Mouse (Mus musculus) E14TG2a.4 (cell line): ENCODE measurements at regions not wholly inside any gene's neighbourhood (a gene's known extent, or its start where the extent isn't known, plus 50 kb on each side); places are given as distances from the start of the nearest gene placed in this dataset.

Experiments used
- H3K27me3 ChIP-seq: 2 replicates; pipeline ENCODE4 v1.6.1; 2014; ENCODE audit warnings: low read length, control low read depth; ENCODE audit not compliant: insufficient read depth
- H3K36me3 ChIP-seq: 2 replicates; pipeline ENCODE4 v1.6.1; 2014; ENCODE audit warnings: low read length, control low read depth; ENCODE audit not compliant: insufficient read depth
- H3K4me1 ChIP-seq: replicated peaks from 2 replicates; pipeline ENCODE4 v1.6.1; 2014; ENCODE audit warnings: low read depth, low read length, control low read depth
- H3K4me3 ChIP-seq: replicated peaks from 2 replicates; pipeline ENCODE4 v1.5.1; 2014; ENCODE audit warnings: mild to moderate bottlenecking, low read length
- H3K9me3 ChIP-seq: 2 replicates; pipeline ENCODE4 v1.6.1; 2014; ENCODE audit warnings: low read length, control low read depth
- CTCF ChIP-seq: conservative IDR thresholded peaks from 2 replicates; pipeline ENCODE4 v1.5.1; 2014; ENCODE audit warnings: low read length
- NANOG ChIP-seq: IDR thresholded peaks from 2 replicates; pipeline ENCODE4 v1.6.1; 2014; ENCODE audit warnings: borderline replicate concordance, low read length, mixed read lengths
- POU5F1 ChIP-seq: IDR thresholded peaks from 2 replicates; pipeline ENCODE4 v1.6.1; 2014; ENCODE audit warnings: low read length, borderline replicate concordance

GRCm38 (mm10) chr3:57923061-57923460 is 75.2 kb upstream of the Pfn2 start:
- Histone ChIP-seq H3K36me3 (no peaks in the 10 kb centered on the region), H3K9me3 (no peaks in the 10 kb centered on the region), H3K4me1 (no peaks in the 10 kb centered on the region), H3K27me3 (no peaks in the 10 kb centered on the region), H3K4me3 (no peak overlapping the region)
- TF ChIP-seq NANOG (no peak), CTCF (no peak), POU5F1 (no peak)

GRCm38 (mm10) chr3:57932657-57933539 is 85.0 kb upstream of the Pfn2 start:
- no peaks in the 10 kb centered on the region for H3K9me3 ChIP-seq
- no peaks in the 10 kb centered on the region for H3K4me1 ChIP-seq
- H3K4me3 ChIP-seq: no peak overlapping the region
- H3K27me3 ChIP-seq: no peaks in the 10 kb centered on the region
- no peaks in the 10 kb centered on the region for H3K36me3 ChIP-seq
- TF ChIP-seq CTCF: no peak
- no peak for TF ChIP-seq POU5F1
- TF ChIP-seq NANOG: no peak

- Histone ChIP-seq H3K36me3 (no peaks in the 10 kb centered on the region), H3K4me3 (no peak overlapping the region), H3K27me3 (no peaks in the 10 kb centered on the region), H3K4me1 (no peaks in the 10 kb centered on the region), H3K9me3 (no peaks in the 10 kb centered on the region)
- no peak for TF ChIP-seq CTCF
Measured at GRCm38 (mm10) chr3:57935042-57935610, 87.2 kb upstream of the Pfn2 start.

GRCm38 (mm10) chr3:57940504-57941381 is 92.9 kb upstream of the Pfn2 start:
- H3K4me3 ChIP-seq: no peak overlapping the region
- no peaks in the 10 kb centered on the region for H3K27me3 ChIP-seq
- no peaks in the 10 kb centered on the region for H3K36me3 ChIP-seq
- H3K9me3 ChIP-seq: peaks cover 13% of the 10 kb centered on the region
- TF ChIP-seq POU5F1 (no peak), CTCF (no peak), NANOG (no peak)
- no peaks in the 10 kb centered on the region for H3K4me1 ChIP-seq

- Histone ChIP-seq H3K4me1 (no peaks in the 10 kb centered on the region), H3K36me3 (no peaks in the 10 kb centered on the region), H3K4me3 (no peak overlapping the region), H3K9me3 (peaks cover 13% of the 10 kb centered on the region), H3K27me3 (no peaks in the 10 kb centered on the region)
- TF ChIP-seq POU5F1 (no peak), NANOG (no peak), CTCF (no peak)
Measured at GRCm38 (mm10) chr3:57944698-57945097, 96.8 kb upstream of the Pfn2 start.

- Histone ChIP-seq H3K27me3 (no peaks in the 10 kb centered on the region), H3K4me1 (no peaks in the 10 kb centered on the region), H3K9me3 (peaks cover 13% of the 10 kb centered on the region), H3K36me3 (no peaks in the 10 kb centered on the region), H3K4me3 (no peak overlapping the region)
- no peak for TF ChIP-seq CTCF
- no peak for TF ChIP-seq NANOG
- TF ChIP-seq POU5F1: no peak
Measured at GRCm38 (mm10) chr3:57945765-57946164, 97.9 kb upstream of the Pfn2 start.

GRCm38 (mm10) chr3:57947331-57947730 is 99.5 kb upstream of the Pfn2 start:
- TF ChIP-seq CTCF (no peak), POU5F1 (no peak), NANOG (no peak)
- no peaks in the 10 kb centered on the region for H3K36me3 ChIP-seq
- H3K9me3 ChIP-seq: peaks cover 1% of the 10 kb centered on the region; the same call in 1 of the 2 replicates
- no peaks in the 10 kb centered on the region for H3K27me3 ChIP-seq
- no peak overlapping the region for H3K4me3 ChIP-seq
- no peaks in the 10 kb centered on the region for H3K4me1 ChIP-seq

GRCm38 (mm10) chr3:57948720-57949119 is 100.8 kb upstream of the Pfn2 start:
- H3K9me3 ChIP-seq: no peaks in the 10 kb centered on the region
- H3K36me3 ChIP-seq: no peaks in the 10 kb centered on the region
- no peaks in the 10 kb centered on the region for H3K27me3 ChIP-seq
- no peaks in the 10 kb centered on the region for H3K4me1 ChIP-seq
- TF ChIP-seq CTCF: no peak
- TF ChIP-seq POU5F1: no peak
- no peak for TF ChIP-seq NANOG
- no peak overlapping the region for H3K4me3 ChIP-seq
